22 mouse cellular contexts compared by ENCODE assay signal in the genomic region with DNA sequence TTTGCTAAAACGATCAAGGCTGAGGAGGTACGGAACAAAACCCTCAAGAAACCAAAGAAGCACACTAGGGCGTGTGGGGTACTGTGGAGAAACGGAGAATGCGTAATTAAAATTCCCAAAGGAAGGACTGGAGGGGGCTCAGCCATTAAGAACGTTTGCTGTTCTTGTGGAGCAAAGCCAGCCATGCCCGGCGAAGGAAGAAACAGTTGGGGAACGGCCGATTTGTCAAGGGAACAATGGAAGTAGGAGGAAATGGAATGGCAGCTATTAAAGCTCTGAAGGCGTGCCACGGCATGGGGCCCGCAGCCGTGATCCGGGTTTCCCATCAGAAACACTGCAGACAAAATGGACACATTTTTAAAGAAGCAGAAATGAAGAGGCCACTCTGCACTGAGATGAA.
DNase-seq lines count a peak whose midpoint lies in the region; ATAC-seq and TF ChIP-seq lines count a peak whose summit lies in the region.
"Had no signal": no experiment of that assay in that cellular context is flagged by ENCODE, and none has a peak within 500 bp of the region (broad histone marks: within the 10 kb centered on the region; RNA-seq: fewer than 3 reads in every experiment).

No protein-coding gene starts in this region.

- 88% methylated on average over 15 of the region's 15 CpGs for WGBS in intestine, embryonic 14.5 days
- WGBS in intestine, postnatal 0 days: 91% methylated on average over 15 of the region's 15 CpGs
- WGBS in stomach, embryonic 15.5 days: 88% methylated on average over 15 of the region's 15 CpGs
- WGBS in forebrain, postnatal 0 days: 48% methylated on average over 15 of the region's 15 CpGs

- H3K4me1 ChIP-seq in intestine, embryonic 14.5 days (replicated peaks; ENCODE audit: control insufficient read depth, insufficient read depth, low read length): peaks cover 4% of the 10 kb centered on the region
- no peaks in the 10 kb centered on the region for H3K4me1 ChIP-seq in intestine, postnatal 0 days (replicated peaks; ENCODE audit: control insufficient read depth, insufficient read depth, low read length)
- H3K4me1 ChIP-seq in testis, adult 2 months (ENCODE audit: control insufficient read depth, insufficient read depth, low read length): no peaks in the 10 kb centered on the region
- 0 out of 2 replicates have a peak, but pooled peaks cover 4% of the 10 kb centered on the region for H3K4me1 ChIP-seq in stomach, embryonic 15.5 days
- no peaks in the 10 kb centered on the region for H3K4me1 ChIP-seq in forebrain, postnatal 0 days (ENCODE audit: insufficient read depth)
- H3K4me1 ChIP-seq: embryonic facial prominence, embryonic 12.5 days; heart, embryonic 12.5 days had no signal

- H3K4me2 ChIP-seq in intestine, embryonic 14.5 days (ENCODE audit: low read length): no peak overlapping the region
- H3K4me2 ChIP-seq in intestine, postnatal 0 days (replicated peaks; ENCODE audit: low read depth): no peak overlapping the region
- no peak overlapping the region for H3K4me2 ChIP-seq in stomach, embryonic 15.5 days
- no peak overlapping the region for H3K4me2 ChIP-seq in forebrain, postnatal 0 days (ENCODE audit: low read depth)
- H3K4me2 ChIP-seq: embryonic facial prominence, embryonic 12.5 days; forebrain, embryonic 15.5 days; heart, embryonic 12.5 days; hindbrain, embryonic 15.5 days had no signal

- no peak for ATAC-seq in intestine, embryonic 14.5 days (replicated peaks; ENCODE audit: low FRiP score, low TSS enrichment, low read depth)
- no peak for ATAC-seq in intestine, postnatal 0 days
- ATAC-seq in stomach, embryonic 15.5 days (ENCODE audit: insufficient read depth, low FRiP score, low read depth): no peak
- ATAC-seq in forebrain, postnatal 0 days: no peak
- ATAC-seq: CD4-positive, CD25-positive, alpha-beta regulatory T cell, adult 4 months had no signal

- TF ChIP-seq CTCF in intestine, postnatal 0 days (IDR thresholded peaks at IDR 0.05; ENCODE audit: low read depth): no peak
- no peak for TF ChIP-seq CTCF in testis, adult 2 months (IDR thresholded peaks at IDR 0.05; ENCODE audit: control insufficient read depth, insufficient read depth, insufficient replicate concordance, low read depth, low read length)
- no peak for TF ChIP-seq CTCF in forebrain, postnatal 0 days (IDR thresholded peaks at IDR 0.05; ENCODE audit: low read depth)

- H3K27me3 ChIP-seq in intestine, embryonic 14.5 days (replicated peaks; ENCODE audit: control insufficient read depth, insufficient read depth, low read length): no peaks in the 10 kb centered on the region
- no peaks in the 10 kb centered on the region for H3K27me3 ChIP-seq in intestine, postnatal 0 days (replicated peaks; ENCODE audit: control insufficient read depth, insufficient read depth, low read length)
- H3K27me3 ChIP-seq in testis, adult 2 months (ENCODE audit: control insufficient read depth, insufficient read depth, low read length): no peaks in the 10 kb centered on the region
- H3K27me3 ChIP-seq in stomach, embryonic 15.5 days (replicated peaks): no peaks in the 10 kb centered on the region
- H3K27me3 ChIP-seq in forebrain, postnatal 0 days (ENCODE audit: insufficient read depth, low read length): no peaks in the 10 kb centered on the region
- H3K27me3 ChIP-seq: embryonic facial prominence, embryonic 12.5 days; forebrain, embryonic 15.5 days; heart, embryonic 12.5 days; hindbrain, embryonic 15.5 days had no signal

- no peaks in the 10 kb centered on the region for H3K36me3 ChIP-seq in intestine, embryonic 14.5 days (ENCODE audit: control insufficient read depth, insufficient read depth, low read length)
- H3K36me3 ChIP-seq in intestine, postnatal 0 days (ENCODE audit: control insufficient read depth, insufficient read depth): no peaks in the 10 kb centered on the region
- no peaks in the 10 kb centered on the region for H3K36me3 ChIP-seq in testis, adult 2 months (ENCODE audit: control insufficient read depth, insufficient read depth, low read length)
- H3K36me3 ChIP-seq in stomach, embryonic 15.5 days: no peaks in the 10 kb centered on the region
- H3K36me3 ChIP-seq in forebrain, postnatal 0 days (ENCODE audit: insufficient read depth): no peaks in the 10 kb centered on the region
- H3K36me3 ChIP-seq: embryonic facial prominence, embryonic 12.5 days; forebrain, embryonic 15.5 days; heart, embryonic 12.5 days; hindbrain, embryonic 10.5 days; hindbrain, embryonic 15.5 days had no signal

- no peak overlapping the region for H3K9ac ChIP-seq in intestine, embryonic 14.5 days (ENCODE audit: low read length)
- no peak overlapping the region for H3K9ac ChIP-seq in intestine, postnatal 0 days (ENCODE audit: low read depth, low read length)
- H3K9ac ChIP-seq in stomach, embryonic 15.5 days: no peak overlapping the region
- no peak overlapping the region for H3K9ac ChIP-seq in forebrain, postnatal 0 days
- H3K9ac ChIP-seq: embryonic facial prominence, embryonic 12.5 days; forebrain, embryonic 15.5 days; heart, embryonic 12.5 days; hindbrain, embryonic 15.5 days had no signal

- no peaks in the 10 kb centered on the region for H3K9me3 ChIP-seq in intestine, embryonic 14.5 days (ENCODE audit: control insufficient read depth, low read length)
- H3K9me3 ChIP-seq in intestine, postnatal 0 days (ENCODE audit: control insufficient read depth): no peaks in the 10 kb centered on the region
- H3K9me3 ChIP-seq in stomach, embryonic 15.5 days: no peaks in the 10 kb centered on the region
- no peaks in the 10 kb centered on the region for H3K9me3 ChIP-seq in forebrain, postnatal 0 days (ENCODE audit: low read length)
- H3K9me3 ChIP-seq: embryonic facial prominence, embryonic 12.5 days; forebrain, embryonic 15.5 days; hindbrain, embryonic 15.5 days had no signal

- DNase-seq in intestine, embryonic 14.5 days (ENCODE audit: low spot score): no peak
- DNase-seq in testis, postnatal 10 days (ENCODE audit: low spot score): no peak
- DNase-seq in forebrain, postnatal 0 days: no peak
- DNase-seq in heart, adult 9 months (ENCODE audit: low spot score in 2 of 2): no peak
- DNase-seq: adrenal gland, adult 8-10 months; adrenal gland, postnatal 36 days; B cell, adult 2 months; cerebellum, adult 11 months; cerebellum, adult 8-10 months; cerebellum, postnatal 14 days; embryo, embryonic 11 days; gastrocnemius, postnatal 10 days; heart, adult 2 months had no signal

- TF ChIP-seq POLR2A in testis, adult 2 months (IDR thresholded peaks at IDR 0.05; ENCODE audit: control insufficient read depth, low read depth, low read length): no peak

- no peak overlapping the region for H3K4me3 ChIP-seq in intestine, embryonic 14.5 days (ENCODE audit: low read depth, low read length)
- H3K4me3 ChIP-seq in intestine, postnatal 0 days (ENCODE audit: low read depth, low read length): no peak overlapping the region
- H3K4me3 ChIP-seq in testis, adult 2 months (ENCODE audit: control insufficient read depth, low read depth, low read length): no peak overlapping the region
- no peak overlapping the region for H3K4me3 ChIP-seq in stomach, embryonic 15.5 days (replicated peaks)
- no peak overlapping the region for H3K4me3 ChIP-seq in forebrain, postnatal 0 days (ENCODE audit: low read depth, low read length)
- H3K4me3 ChIP-seq: embryonic facial prominence, embryonic 12.5 days; forebrain, embryonic 15.5 days; heart, adult 2 months; heart, embryonic 12.5 days; hindbrain, embryonic 10.5 days; hindbrain, embryonic 15.5 days had no signal

- H3K27ac ChIP-seq in intestine, embryonic 14.5 days (ENCODE audit: low read depth): peak overlapping the region; percentile 43; the same call in 1 of the 2 replicates
- H3K27ac ChIP-seq in intestine, postnatal 0 days (ENCODE audit: low read depth, low read length): no peak overlapping the region
- H3K27ac ChIP-seq in testis, adult 2 months (ENCODE audit: control insufficient read depth, insufficient read depth, low read depth, low read length): 0 out of 2 replicates have a peak overlapping the region, but pooled peaks have one; percentile 17
- peak overlapping the region; percentile 80 for H3K27ac ChIP-seq in stomach, embryonic 15.5 days
- H3K27ac ChIP-seq in forebrain, postnatal 0 days (ENCODE audit: low read depth, low read length): no peak overlapping the region
- H3K27ac ChIP-seq: embryonic facial prominence, embryonic 12.5 days; forebrain, embryonic 15.5 days; heart, adult 2 months; hindbrain, embryonic 10.5 days; hindbrain, embryonic 15.5 days had no signal

Comparison
In these comparisons a context has a peak if more than half of its experiments do, and no peak if none do; other contexts are left out.
1. H3K27ac ChIP-seq: peak in intestine, embryonic 14.5 days (single experiment), testis, adult 2 months (single experiment) and stomach, embryonic 15.5 days (single experiment); none in intestine, postnatal 0 days (single experiment) and forebrain, postnatal 0 days (single experiment).